Mouse (Mus musculus): ENCODE results near the gene Gm11027.

DNA sequence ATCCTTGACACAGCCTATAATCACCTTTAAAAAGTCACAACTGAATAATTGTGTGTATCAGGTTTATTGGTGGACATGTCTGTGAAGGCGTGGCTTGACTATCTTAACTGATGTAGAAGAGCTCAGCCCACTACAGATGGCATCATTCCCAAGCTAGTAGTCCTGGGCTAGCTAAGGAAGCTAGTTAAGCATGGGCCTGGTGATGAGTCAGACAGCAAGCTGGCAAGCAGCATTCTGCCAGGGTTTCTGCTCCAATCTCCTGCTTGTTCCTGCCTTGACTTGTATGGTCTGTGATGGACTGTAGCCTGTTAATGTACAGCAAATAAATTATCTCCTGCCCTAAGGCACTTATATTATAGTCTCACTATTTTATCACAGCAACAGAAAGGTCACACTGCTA lies 30.6 kb upstream of the Gm11027 start:
- TF ChIP-seq CTCF (IDR thresholded peaks at IDR 0.05; ENCODE audit: low read depth): no peak
- TF ChIP-seq EP300 (optimal IDR thresholded peaks at IDR 0.05): no peak
